Mouse (Mus musculus) testis, adult 2 months (tissue): Measurements from ENCODE around the gene Lin9. TPM values are rescaled to one million over a fixed set of nuclear protein-coding genes. Genes with fewer than 3 reads are reported as not detected.

Experiments used
- H3K27ac ChIP-seq: fragments of 200-500 bp; 2 replicates; pipeline ENCODE4 v1.5.1; 2012; ENCODE audit warnings: low read depth, low read length; ENCODE audit not compliant: control insufficient read depth, insufficient read depth
- H3K27me3 ChIP-seq: fragments of 200-500 bp; 2 replicates; pipeline ENCODE4 v1.6.1; 2012; ENCODE audit warnings: mild to moderate bottlenecking, low read length, moderate library complexity; ENCODE audit not compliant: control insufficient read depth, insufficient read depth
- H3K36me3 ChIP-seq: fragments of 200-500 bp; 2 replicates; pipeline ENCODE4 v1.6.1; 2012; ENCODE audit warnings: mild to moderate bottlenecking, low read length; ENCODE audit not compliant: control insufficient read depth, insufficient read depth
- H3K4me1 ChIP-seq: fragments of 200-500 bp; 2 replicates; pipeline ENCODE4 v1.6.1; 2012; ENCODE audit warnings: low read length; ENCODE audit not compliant: control insufficient read depth, insufficient read depth
- H3K4me3 ChIP-seq: fragments of 200-500 bp; 2 replicates; pipeline ENCODE4 v1.5.1; 2012; ENCODE audit warnings: low read depth, mild to moderate bottlenecking, low read length, moderate library complexity, mixed read lengths; ENCODE audit not compliant: control insufficient read depth
- CTCF ChIP-seq: fragments of 200-500 bp; IDR thresholded peaks from 2 replicates; pipeline ENCODE4 v1.5.1; 2012; ENCODE audit warnings: low read depth, mild to moderate bottlenecking, inconsistent platforms, low read length, moderate library complexity; ENCODE audit not compliant: control insufficient read depth, insufficient read depth, insufficient replicate concordance
- POLR2A ChIP-seq: fragments of 200-500 bp; IDR thresholded peaks from 2 replicates; pipeline ENCODE4 v1.6.1; 2012; ENCODE audit warnings: low read depth, mild to moderate bottlenecking, inconsistent platforms, low read length, moderate library complexity; ENCODE audit not compliant: control insufficient read depth
- polyA plus RNA-seq: library from polyadenylated mRNA; depleted of rRNA; stranded (reverse); fragments of >200 nt; gene quantifications from 2 replicates; pipeline ENCODE4 v1.2.3, GENCODE M21; 2012

The Lin9 gene
- polyA plus RNA-seq, 1 experiment, result 13.5 TPM

DNA sequence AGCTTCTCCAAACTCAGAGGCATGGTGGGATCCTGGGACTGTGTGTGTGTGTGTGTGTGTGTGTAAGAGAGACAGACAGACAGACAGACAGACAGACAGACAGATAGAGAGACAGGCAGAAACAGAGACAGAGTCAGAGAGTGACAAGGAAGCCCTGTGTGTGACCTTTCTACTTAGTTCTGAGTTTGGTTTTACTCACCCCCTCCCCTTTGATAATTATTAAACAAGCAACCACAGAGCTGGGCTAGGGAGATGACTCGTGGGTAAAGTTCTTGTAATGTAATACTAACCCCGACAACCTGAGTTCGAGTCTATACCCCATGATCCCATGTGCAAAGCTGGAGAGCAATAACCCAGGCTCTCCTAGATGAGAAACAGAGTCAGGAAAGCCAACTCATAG is 66.9 kb downstream of the Lin9 start:
- TF ChIP-seq CTCF (no peak), POLR2A (no peak)
- Histone ChIP-seq H3K36me3 (no peaks in the 10 kb centered on the region), H3K4me3 (no peak overlapping the region), H3K4me1 (peaks cover under 1% of the 10 kb centered on the region; the same call in 1 of the 2 replicates), H3K27me3 (no peaks in the 10 kb centered on the region), H3K27ac (no peak overlapping the region)

- TF ChIP-seq CTCF, result no peak
- no peak for TF ChIP-seq POLR2A
- Histone ChIP-seq H3K27me3 (no peaks in the 10 kb centered on the region), H3K4me3 (no peak overlapping the region), H3K4me1 (no peaks in the 10 kb centered on the region), H3K27ac (no peak overlapping the region), H3K36me3 (no peaks in the 10 kb centered on the region)
Measured at GRCm38 (mm10) chr1:180708935-180709776, 68.2 kb downstream of the Lin9 start.

DNA sequence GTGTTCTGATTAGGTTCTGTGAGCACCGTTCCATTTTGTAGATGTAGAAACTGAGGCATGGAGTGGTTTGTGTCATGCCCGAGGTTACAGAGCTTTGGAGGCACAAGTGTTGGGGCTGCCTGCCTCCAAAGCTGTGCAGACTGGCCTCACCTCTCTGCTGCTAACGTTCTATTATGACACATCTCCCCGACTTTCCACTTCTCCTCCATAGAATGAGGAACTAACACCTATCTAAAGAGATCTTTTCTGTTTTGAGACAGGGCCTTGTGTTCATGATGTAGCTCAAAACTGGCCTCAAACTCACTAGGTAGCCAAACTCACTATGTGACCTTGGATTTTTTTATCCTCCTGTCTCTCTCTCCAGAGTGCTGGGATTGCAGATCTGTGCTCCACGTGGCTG is 77.8 kb downstream of the Lin9 start:
- Histone ChIP-seq H3K36me3 (no peaks in the 10 kb centered on the region), H3K27ac (no peak overlapping the region)
- TF ChIP-seq POLR2A (no peak), CTCF (no peak)

GRCm38 (mm10) chr1:180719483-180719882 is 78.5 kb downstream of the Lin9 start:
- no peaks in the 10 kb centered on the region for H3K4me1 ChIP-seq
- H3K36me3 ChIP-seq, result no peaks in the 10 kb centered on the region
- no peaks in the 10 kb centered on the region for H3K27me3 ChIP-seq
- H3K4me3 ChIP-seq, result no peak overlapping the region
- no peak overlapping the region for H3K27ac ChIP-seq
- TF ChIP-seq POLR2A (no peak), CTCF (no peak)

More for the DNA sequence above, 77.8 kb downstream of the Lin9 start:
- Histone ChIP-seq H3K4me3 (no peak overlapping the region), H3K27me3 (no peaks in the 10 kb centered on the region), H3K4me1 (no peaks in the 10 kb centered on the region)

DNA sequence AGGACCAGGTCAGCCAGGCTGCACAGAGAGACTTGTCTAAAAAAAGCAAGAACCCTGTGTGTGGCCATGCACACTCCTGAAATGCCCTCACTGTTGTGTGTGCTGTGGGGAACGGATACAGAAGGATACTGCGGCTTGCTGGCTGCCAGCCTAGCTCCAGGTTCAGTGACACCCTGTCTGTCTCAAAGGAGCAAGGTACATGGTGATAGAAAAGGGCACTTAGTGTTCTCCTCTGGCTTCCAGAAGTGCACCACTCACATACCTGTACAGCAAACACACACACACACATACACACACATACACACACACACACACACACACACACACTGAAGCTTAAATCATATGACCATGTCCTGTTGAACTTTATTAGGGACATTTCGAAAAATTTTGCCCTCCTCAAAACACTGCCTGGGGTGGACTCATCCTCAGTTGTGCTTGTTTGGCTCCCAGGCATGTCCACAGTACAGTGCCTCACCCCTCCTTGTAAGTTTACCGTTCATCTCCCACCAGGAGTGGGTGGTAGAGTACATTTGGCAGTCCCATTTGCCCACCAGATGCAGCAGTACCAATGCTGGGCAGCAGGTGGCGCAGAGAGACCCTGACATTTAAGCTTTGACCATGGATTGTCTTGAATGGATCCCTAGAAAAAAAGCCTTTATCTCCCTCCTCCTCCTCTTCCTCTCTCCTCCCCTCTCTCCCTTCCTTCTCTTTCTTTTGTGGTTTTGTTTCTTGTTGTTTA is 79.2 kb downstream of the Lin9 start:
- no peak overlapping the region for H3K4me3 ChIP-seq
- TF ChIP-seq POLR2A, result no peak
- TF ChIP-seq CTCF, result peak; percentile 89; the same call in 1 of the 2 replicates
- H3K36me3 ChIP-seq, result no peaks in the 10 kb centered on the region
- H3K27me3 ChIP-seq, result no peaks in the 10 kb centered on the region
- H3K4me1 ChIP-seq, result no peaks in the 10 kb centered on the region
- no peak overlapping the region for H3K27ac ChIP-seq

- H3K4me1 ChIP-seq, result no peaks in the 10 kb centered on the region
- H3K27me3 ChIP-seq, result no peaks in the 10 kb centered on the region
- H3K36me3 ChIP-seq, result no peaks in the 10 kb centered on the region
- no peak overlapping the region for H3K4me3 ChIP-seq
- no peak overlapping the region for H3K27ac ChIP-seq
- no peak for TF ChIP-seq POLR2A
- TF ChIP-seq CTCF, result no peak
Measured at GRCm38 (mm10) chr1:180722608-180723007, 81.7 kb downstream of the Lin9 start.

- H3K4me1 ChIP-seq, result no peaks in the 10 kb centered on the region
- TF ChIP-seq POLR2A (no peak), CTCF (no peak)
- H3K4me3 ChIP-seq, result no peak overlapping the region
- H3K36me3 ChIP-seq, result no peaks in the 10 kb centered on the region
- H3K27ac ChIP-seq, result no peak overlapping the region
- H3K27me3 ChIP-seq, result no peaks in the 10 kb centered on the region
Measured at GRCm38 (mm10) chr1:180723701-180724238, 82.8 kb downstream of the Lin9 start.
